Mouse (Mus musculus) heart, postnatal 10 days (tissue): Measurements from ENCODE around the gene Olfr1342. TPM values are rescaled to one million over a fixed set of nuclear protein-coding genes. Genes with fewer than 3 reads are reported as not detected.

Source experiments
- DNase-seq, 2 experiments: peaks; one replicate each; pipeline ENCODE4 v3.0.0; 2021
- intact Hi-C: fragments of 180-260 bp; cut with DNase I; formaldehyde crosslinking; loops from one replicate; pipeline ENCODE4 v1.15.1; 2025
- total RNA-seq, 2 experiments: library from RNA; stranded (reverse); gene quantifications; 2 replicates each; pipeline ENCODE4 v1.2.3; 2021

The Olfr1342 gene
- total RNA-seq = not detected

DNA sequence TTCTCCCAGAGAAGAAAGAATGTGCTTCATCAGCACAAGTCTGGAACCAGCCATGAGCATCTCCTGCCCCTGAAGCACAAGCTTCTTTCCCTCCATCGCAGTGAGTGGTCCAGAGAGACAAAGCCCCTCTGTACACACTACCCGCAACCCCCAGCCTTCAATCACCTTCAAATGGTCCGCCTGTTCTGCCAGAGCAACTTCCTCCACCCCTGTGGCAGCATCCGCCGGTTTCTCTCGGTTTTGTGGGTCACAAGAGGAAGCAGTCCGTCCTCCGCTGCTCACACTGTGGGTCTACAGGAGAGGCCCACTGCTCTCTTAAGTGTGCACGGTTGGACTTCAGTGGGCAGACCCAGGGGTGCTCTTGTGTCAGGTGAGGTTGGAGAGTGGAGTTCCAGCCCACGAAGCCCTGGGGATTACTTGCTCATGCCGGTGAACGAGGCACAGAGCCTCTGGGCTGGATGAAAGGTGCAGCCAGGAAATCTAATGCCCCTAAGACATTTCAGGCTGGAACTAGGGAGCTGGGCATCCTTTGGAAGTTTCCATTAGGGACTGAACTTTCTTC is at the start of gene Olfr1342:
Olfr1342 (minus strand) TSS at position 345 of the 562 bp plus-strand sequence.
- no peak for DNase-seq
- intact Hi-C loops = no loop called here

- no peak for DNase-seq
- intact Hi-C loops = no loop called here
Measured at GRCm38 (mm10) chr4:118741881-118742280, 49.3 kb upstream of the Olfr1342 start.

DNA sequence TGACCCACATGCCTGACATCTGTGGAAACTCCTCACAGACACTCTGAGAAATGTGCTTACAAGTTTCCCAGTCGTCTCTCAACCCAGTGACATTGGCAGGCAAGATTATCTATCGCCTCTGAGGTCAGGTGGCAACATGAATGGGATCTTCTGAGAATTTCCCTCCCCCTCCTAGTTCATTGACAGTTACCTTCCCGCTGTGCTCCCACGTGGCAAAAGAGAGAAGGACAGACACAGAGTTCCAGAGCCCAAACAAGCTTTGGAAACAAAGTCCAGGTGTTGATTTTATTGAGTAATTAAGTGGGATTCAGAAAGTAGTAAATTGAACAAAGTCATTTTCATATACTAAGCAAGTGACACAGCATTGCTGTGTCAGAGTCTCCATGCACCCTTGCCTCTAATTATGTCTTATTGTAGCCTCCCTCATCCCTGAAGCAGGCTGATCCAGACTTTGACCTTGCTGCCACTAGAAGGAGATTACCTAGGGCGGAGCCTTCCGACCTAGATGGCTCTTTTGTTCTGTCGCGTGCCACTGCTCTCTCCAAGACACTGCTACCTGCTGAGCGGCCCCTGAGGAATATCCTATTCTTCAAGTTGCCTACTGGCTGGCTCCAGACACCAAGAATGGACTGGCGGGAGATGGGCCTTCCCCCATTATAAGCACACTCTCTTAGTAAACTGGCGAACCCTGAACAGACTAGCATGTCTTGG is 48.6 kb upstream of the Olfr1342 start:
- intact Hi-C loops = no loop called here
- DNase-seq = no peak

DNA sequence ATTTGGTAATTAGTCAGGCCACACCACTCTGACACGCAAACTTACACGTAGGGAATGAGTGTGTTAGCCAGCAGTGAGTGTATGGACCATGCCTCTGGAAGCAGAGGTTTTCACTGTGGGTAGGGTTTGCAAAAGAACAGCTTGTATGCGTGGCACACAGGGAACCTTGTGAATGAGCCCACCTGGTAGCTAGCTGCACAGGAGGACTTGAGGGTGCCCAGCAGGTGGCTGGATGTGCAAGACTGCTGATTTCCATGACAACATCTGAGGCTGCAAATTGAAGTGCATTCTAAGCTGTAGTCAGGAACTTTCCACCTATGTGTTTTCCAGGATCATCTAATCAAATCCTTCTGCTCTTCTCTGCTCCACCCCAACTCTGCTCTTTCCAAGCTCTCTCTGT is 47.0 kb upstream of the Olfr1342 start:
- intact Hi-C loops = no loop called here
- no peak for DNase-seq

DNA sequence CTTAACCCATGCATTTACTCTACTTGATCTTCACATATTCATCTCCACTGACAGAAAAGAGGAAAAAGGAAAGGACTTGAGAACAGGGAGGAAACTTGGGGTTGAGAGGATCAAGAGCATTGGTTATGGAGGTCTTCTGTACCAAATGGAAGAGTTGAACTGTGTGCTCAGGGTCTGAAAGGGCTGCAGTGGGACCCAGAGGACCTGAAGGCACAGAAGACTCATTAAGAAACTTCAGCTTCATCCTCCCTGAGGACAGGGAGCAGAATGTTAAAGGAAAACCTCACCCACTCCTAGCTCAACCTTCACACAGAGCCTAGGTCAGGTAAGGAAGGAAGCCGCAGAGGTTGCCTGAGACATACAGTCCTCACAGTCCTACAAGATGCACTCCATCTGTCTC is 39.3 kb upstream of the Olfr1342 start, which contains the start of gene Olfr1339:
Olfr1339 (plus strand) TSS at position 301 of the 400 bp plus-strand sequence.
- intact Hi-C loops = no loop called here

GRCm38 (mm10) chr4:118721742-118722483 is 29.4 kb upstream of the Olfr1342 start:
- intact Hi-C loops = no loop called here
- DNase-seq = peak; percentile 6 to 34

More for the DNA sequence above, 39.3 kb upstream of the Olfr1342 start, which contains the start of gene Olfr1339:
- DNase-seq = no peak

- DNase-seq = no peak
- intact Hi-C loops = no loop called here
Measured at GRCm38 (mm10) chr4:118719838-118720237, 27.3 kb upstream of the Olfr1342 start, which contains the start of gene Olfr1340. TSS of gene Olfr1340 (plus strand) at chr4:118720138.

DNA sequence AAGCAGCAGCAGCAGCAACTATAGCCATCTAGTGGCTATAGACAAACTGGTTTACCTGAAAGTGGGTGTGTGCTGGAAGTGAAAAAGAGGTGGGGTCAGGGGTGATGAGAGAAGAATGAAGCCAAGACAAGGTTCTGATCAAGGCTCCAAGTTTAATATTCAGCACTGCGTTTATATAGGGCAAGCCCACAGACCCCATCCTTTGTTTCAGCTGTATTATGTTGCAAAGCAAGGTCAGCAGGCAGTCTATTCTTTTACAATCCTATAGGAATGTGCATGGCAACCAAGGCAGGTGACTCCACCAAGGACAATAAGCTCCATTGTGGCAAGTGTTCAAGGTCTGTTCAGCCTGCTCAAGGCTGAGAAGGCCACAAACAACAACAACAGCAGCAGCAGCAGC is 19.1 kb upstream of the Olfr1342 start:
- intact Hi-C loops = no loop called here
- no peak for DNase-seq

GRCm38 (mm10) chr4:118708086-118708485 is 15.5 kb upstream of the Olfr1342 start:
- intact Hi-C loops = no loop called here
- DNase-seq = no peak

- no peak for DNase-seq
- intact Hi-C loops = no loop called here
Measured at GRCm38 (mm10) chr4:118703223-118703622, 10.7 kb upstream of the Olfr1342 start, which contains the start of gene Olfr1341. TSS of gene Olfr1341 (plus strand) at chr4:118703523.

DNA sequence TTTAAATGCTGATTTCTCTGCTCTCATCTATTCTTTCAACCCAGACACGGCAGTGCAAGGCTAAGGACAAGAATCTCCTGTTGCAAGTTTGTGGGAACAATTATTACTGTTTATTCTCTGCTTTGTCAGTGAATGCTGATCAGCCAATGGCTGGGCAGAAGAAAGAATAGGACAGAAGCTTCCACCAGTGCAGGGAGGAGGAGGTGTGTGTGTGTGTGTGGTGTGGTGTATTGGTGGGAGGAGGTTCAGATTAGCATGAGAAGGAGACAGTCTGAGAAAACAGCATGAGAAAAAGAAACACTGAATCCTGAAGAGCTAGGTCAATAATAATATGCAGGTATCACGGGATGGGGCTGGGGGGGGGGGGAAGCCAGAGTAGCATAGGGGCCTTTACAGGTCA is 1.3 kb upstream of the Olfr1342 start:
- no peak for DNase-seq
- intact Hi-C loops = no loop called here

GRCm38 (mm10) chr4:118687086-118687485 is 5.5 kb downstream of the Olfr1342 start:
- intact Hi-C loops = no loop called here
- no peak for DNase-seq

- intact Hi-C loops = no loop called here
- DNase-seq = no peak
Measured at GRCm38 (mm10) chr4:118658652-118659051, 33.9 kb downstream of the Olfr1342 start, which contains the start of gene Olfr62. TSS of gene Olfr62 (plus strand) at chr4:118658952.

DNA sequence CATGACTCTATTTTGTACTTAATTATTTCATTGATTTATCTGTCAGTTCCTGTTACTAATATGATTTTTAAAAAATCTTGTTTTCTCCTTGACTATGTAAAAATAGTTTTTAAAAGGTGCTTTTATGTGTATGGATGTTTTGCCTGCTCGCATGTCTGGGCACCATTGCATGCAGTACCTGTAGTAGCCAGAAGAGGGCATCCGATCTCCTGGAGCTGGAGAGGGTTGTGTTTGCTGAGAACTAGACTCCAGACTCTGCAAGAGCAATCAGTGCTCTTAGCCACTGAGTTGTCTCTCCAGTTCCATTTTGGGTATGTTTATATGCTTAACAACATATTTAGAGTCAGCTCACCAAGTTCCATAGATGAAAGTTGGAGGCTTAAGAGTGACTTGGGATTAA is 47.3 kb downstream of the Olfr1342 start:
- intact Hi-C loops = loop anchor here (1.0 kb wide), 1 partner anchor 343 kb away; no protein-coding TSS in a partner anchor
- peak; percentile 35 to 67 for DNase-seq

DNA sequence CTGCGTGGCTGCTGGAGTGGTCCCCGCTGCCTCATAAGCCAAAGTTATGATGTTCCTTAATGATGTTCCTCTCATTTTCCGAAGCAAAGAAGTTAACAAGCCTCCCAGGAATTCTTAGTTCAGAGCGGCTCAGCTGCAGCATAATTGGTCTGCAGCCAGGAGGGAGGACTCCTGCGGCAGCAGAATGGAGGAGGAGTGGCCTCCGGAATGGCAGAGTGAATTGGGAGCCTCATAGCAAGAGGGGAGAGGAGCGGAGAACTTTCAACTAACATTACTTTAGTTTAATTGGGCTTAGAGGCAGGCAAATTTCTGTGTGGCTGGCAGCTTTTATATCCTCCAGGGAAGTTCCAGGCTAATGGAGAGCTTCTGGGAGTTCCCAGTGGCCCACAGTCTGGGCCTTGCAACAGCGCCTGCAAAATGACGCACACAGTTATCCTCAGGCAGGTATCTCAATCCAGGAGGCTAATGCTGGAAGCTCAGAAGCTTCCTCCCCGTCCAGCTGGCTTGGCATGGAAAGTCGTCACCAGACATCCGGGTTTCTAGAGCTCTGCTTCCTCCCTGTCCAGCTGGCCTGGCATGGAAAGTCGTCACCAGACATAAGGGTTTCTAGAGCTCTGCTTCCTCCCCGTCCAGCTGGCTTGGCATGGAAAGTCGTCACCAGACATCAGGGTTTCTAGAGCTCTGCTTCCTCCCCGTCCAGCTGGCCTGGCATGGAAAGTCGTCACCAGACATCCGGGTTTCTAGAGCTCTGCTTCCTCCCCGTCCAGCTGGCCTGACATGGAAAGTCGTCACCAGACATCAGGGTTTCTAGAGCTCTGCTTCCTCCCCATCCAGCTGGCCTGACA is 50.0 kb downstream of the Olfr1342 start:
- intact Hi-C loops = no loop called here
- peak; percentile 31 to 52 for DNase-seq

Other genes with a start within 250 kb of the Olfr1342 start
- gene Mpl, start 235.2 kb downstream of the Olfr1342 start, total RNA-seq = under 1 TPM; 0.12 to 0.34 TPM
- 100 to 1,000 TPM; 114 to 120 TPM for gene Tie1, start 202.7 kb downstream of the Olfr1342 start, total RNA-seq
- gene 2610528J11Rik, start 165.8 kb downstream of the Olfr1342 start, total RNA-seq = not detected
- under 1 TPM in 1 of 2 experiments, not detected in 1; 0.12 TPM for gene Tmem125, start 148.7 kb downstream of the Olfr1342 start, total RNA-seq
- gene Cfap57, start 72.0 kb downstream of the Olfr1342 start, total RNA-seq = under 1 TPM; 0.07 to 0.17 TPM
- gene Ebna1bp2, start 72.0 kb downstream of the Olfr1342 start, total RNA-seq = 10 to 100 TPM; 39.8 to 49.6 TPM
- not detected for gene Olfr62, start 33.8 kb downstream of the Olfr1342 start, total RNA-seq
- gene Olfr1341, start 10.8 kb upstream of the Olfr1342 start, total RNA-seq = not detected
- not detected for gene Olfr1340, start 27.4 kb upstream of the Olfr1342 start, total RNA-seq
- gene Olfr1339, start 39.4 kb upstream of the Olfr1342 start, total RNA-seq = not detected
- not detected for gene Olfr1338, start 66.0 kb upstream of the Olfr1342 start, total RNA-seq
- not detected for gene Olfr1337, start 89.8 kb upstream of the Olfr1342 start, total RNA-seq
- gene Olfr1335, start 117.2 kb upstream of the Olfr1342 start, total RNA-seq = not detected
- not detected for gene Olfr1333, start 143.5 kb upstream of the Olfr1342 start, total RNA-seq
- gene Olfr1331, start 171.9 kb upstream of the Olfr1342 start, total RNA-seq = not detected
- not detected for gene Olfr1330, start 195.8 kb upstream of the Olfr1342 start, total RNA-seq
- gene Olfr1329, start 224.7 kb upstream of the Olfr1342 start, total RNA-seq = not detected
- gene Olfr1328, start 245.9 kb upstream of the Olfr1342 start, total RNA-seq = not detected